Comparison of ENCODE assay signal across 10 mouse cellular contexts in genomic region chr4:151901422-151901821, GRCm38 (mm10). TPM values are rescaled to one million over a fixed set of nuclear protein-coding genes. Genes with fewer than 3 reads are reported as not detected.
A peak's percentile ranks its signal among the peaks of the same experiment; 100 is the strongest.
DNase-seq lines count a peak whose midpoint lies in the region; ATAC-seq and TF ChIP-seq lines count a peak whose summit lies in the region.
"Had no signal": no experiment of that assay in that cellular context is flagged by ENCODE, and none has a peak within 500 bp of the region (broad histone marks: within the 10 kb centered on the region; RNA-seq: fewer than 3 reads in every experiment).

No protein-coding gene starts in this region.

- no peak overlapping the region for H3K4me2 ChIP-seq in liver, embryonic 13.5 days

- H3K9ac ChIP-seq in ES-Bruce4 (ENCODE audit: low read depth, poor library complexity, severe bottlenecking), result no peak overlapping the region
- H3K9ac ChIP-seq in liver, embryonic 13.5 days, result no peak overlapping the region

- no peaks in the 10 kb centered on the region for H3K9me3 ChIP-seq in ES-Bruce4 (replicated peaks; ENCODE audit: control insufficient read depth, insufficient read depth, low read length, poor library complexity, severe bottlenecking)
- 0 out of 2 replicates have a peak, but pooled peaks cover 4% of the 10 kb centered on the region for H3K9me3 ChIP-seq in liver, embryonic 13.5 days (replicated peaks)

- H3K36me3 ChIP-seq in ES-Bruce4 (ENCODE audit: control insufficient read depth, insufficient read depth, low read length, poor library complexity, severe bottlenecking), result no peaks in the 10 kb centered on the region
- H3K36me3 ChIP-seq in liver, embryonic 13.5 days, result no peaks in the 10 kb centered on the region
- no peaks in the 10 kb centered on the region for H3K36me3 ChIP-seq in thymus, adult 2 months (ENCODE audit: control insufficient read depth, insufficient read depth, low read length)

- ATAC-seq in liver, embryonic 13.5 days (ENCODE audit: low read depth), result no peak
- no peak for ATAC-seq in megakaryocyte, adult 5-6 weeks (ENCODE audit: poor library complexity, severe bottlenecking)
- ATAC-seq: midbrain, embryonic 16.5 days had no signal

- TF ChIP-seq EP300 in ES-Bruce4 (IDR thresholded peaks at IDR 0.05; ENCODE audit: insufficient read depth, low read depth, low read length), result no peak

- 42% methylated on average over 11 of the region's 11 CpGs for WGBS in liver, embryonic 13.5 days (ENCODE audit: insufficient replicate concordance)
- 60% methylated on average over 11 of the region's 11 CpGs for WGBS in thymus, adult 2 months

- no peak overlapping the region for H3K27ac ChIP-seq in ES-Bruce4 (ENCODE audit: insufficient read depth, low read length)
- H3K27ac ChIP-seq in liver, embryonic 13.5 days, result no peak overlapping the region
- H3K27ac ChIP-seq in thymus, adult 2 months (ENCODE audit: control insufficient read depth, insufficient read depth, low read length), result no peak overlapping the region

- H3K27me3 ChIP-seq in ES-Bruce4 (ENCODE audit: control insufficient read depth, insufficient read depth, low read length, poor library complexity, severe bottlenecking), result no peaks in the 10 kb centered on the region
- H3K27me3 ChIP-seq in liver, embryonic 13.5 days, result peaks cover 8% of the 10 kb centered on the region; the same call in 1 of the 2 replicates
- H3K27me3 ChIP-seq in thymus, adult 2 months (ENCODE audit: control insufficient read depth, insufficient read depth, low read length), result no peaks in the 10 kb centered on the region

- H3K4me3 ChIP-seq in ES-Bruce4 (ENCODE audit: low read depth, low read length), result no peak overlapping the region
- H3K4me3 ChIP-seq in liver, embryonic 13.5 days (replicated peaks), result no peak overlapping the region
- H3K4me3 ChIP-seq in thymus, adult 2 months (ENCODE audit: control insufficient read depth, insufficient read depth, low read length), result no peak overlapping the region

- intact Hi-C loops in heart, postnatal 10 days (cut with DNase I), result loop anchor here (2.0 kb wide), 1 partner anchor 39 kb away; no protein-coding TSS in a partner anchor

- TF ChIP-seq POLR2A in ES-Bruce4 (IDR thresholded peaks at IDR 0.05; ENCODE audit: insufficient read depth, low read length), result no peak
- no peak for TF ChIP-seq POLR2A in brain, embryonic 14.5 days (IDR thresholded peaks at IDR 0.05; ENCODE audit: borderline replicate concordance, extremely low read depth, insufficient read depth, insufficient read length, poor library complexity, severe bottlenecking)
- TF ChIP-seq POLR2A in thymus, adult 2 months (IDR thresholded peaks at IDR 0.05; ENCODE audit: control insufficient read depth, extremely low read depth, insufficient read depth, low read length, poor library complexity), result no peak

- DNase-seq in heart, postnatal 10 days, result peak; percentile 17 to 36
- no peak for DNase-seq in heart, adult 8-10 months (ENCODE audit: low spot score)
- DNase-seq in brain, embryonic 14.5 days (ENCODE audit: low read depth), result no peak
- DNase-seq in liver, embryonic 13.5 days, result peak; percentile 22
- DNase-seq in thymus, adult 2 months, result no peak
- DNase-seq in right cerebral cortex, postnatal 25 days, result no peak
- DNase-seq: embryo, embryonic 11 days had no signal

- peaks cover 4% of the 10 kb centered on the region for H3K4me1 ChIP-seq in ES-Bruce4 (ENCODE audit: control insufficient read depth, insufficient read depth, low read length)
- peaks cover 12% of the 10 kb centered on the region for H3K4me1 ChIP-seq in liver, embryonic 13.5 days (replicated peaks)
- H3K4me1 ChIP-seq in thymus, adult 2 months (replicated peaks; ENCODE audit: control insufficient read depth, insufficient read depth, low read length), result no peaks in the 10 kb centered on the region

- peak; percentile 88 for TF ChIP-seq CTCF in ES-Bruce4 (IDR thresholded peaks at IDR 0.05; ENCODE audit: low read depth, low read length)
- TF ChIP-seq CTCF in brain, embryonic 14.5 days (IDR thresholded peaks at IDR 0.05; ENCODE audit: borderline replicate concordance, extremely low read depth, insufficient read depth, insufficient read length), result peak; percentile 6; the same call in 1 of the 2 replicates
- TF ChIP-seq CTCF in thymus, adult 2 months (IDR thresholded peaks at IDR 0.05; ENCODE audit: borderline replicate concordance, control insufficient read depth, extremely low read depth, insufficient read depth, low read length, poor library complexity), result no peak

RNA-seq across cellular contexts. Expression of gene Dnajc11, which starts 32.1 kb away (rescaled TPM):
- 100 to 1,000 TPM in 1 of 2 experiments, 10 to 100 TPM in 1; 98.5 to 107 TPM for total RNA-seq in heart, postnatal 10 days (2021)
- 100 to 1,000 TPM in 1 of 4 experiments, 10 to 100 TPM in 3; 71.2 to 111 (median 87.7) TPM for total RNA-seq in heart, adult 8-10 months (2022)
- polyA plus RNA-seq in ES-Bruce4 (2011; ENCODE audit: insufficient read depth, insufficient read length, low read depth, missing spikeins), result 89.1 and 95.3 TPM in 2 replicates
- polyA plus RNA-seq in brain, embryonic 14.5 days (2012; rRNA removed), result 84.0 and 84.3 TPM in 2 replicates
- 58.3 and 66.6 TPM in 2 replicates for polyA plus RNA-seq in liver, embryonic 13.5 days (2015; fragmentation: Nextera tagmentation; extraction: Ambion mirVana)
- total RNA-seq in megakaryocyte, adult 5-6 weeks (2015), result 18.1 and 18.5 TPM in 2 replicates
- 34.7 and 39.4 TPM in 2 replicates for total RNA-seq in megakaryocyte, adult 5-6 weeks (2017)
- 61.4 and 67.0 TPM in 2 replicates for polyA plus RNA-seq in thymus, adult 2 months (2012; rRNA removed)

RNA-seq across cellular contexts. Expression of gene Camta1, which starts 39.7 kb away (rescaled TPM):
- 100 to 1,000 TPM; 180 to 183 TPM for total RNA-seq in heart, postnatal 10 days (2021)
- total RNA-seq in heart, adult 8-10 months (2022), result 100 to 1,000 TPM; 185 to 232 (median 202) TPM
- 85.3 and 99.3 TPM in 2 replicates for polyA plus RNA-seq in ES-Bruce4 (2011; ENCODE audit: insufficient read depth, insufficient read length, low read depth, missing spikeins)
- 64.3 and 92.9 TPM in 2 replicates for polyA plus RNA-seq in brain, embryonic 14.5 days (2012; rRNA removed)
- polyA plus RNA-seq in liver, embryonic 13.5 days (2015; fragmentation: Nextera tagmentation; extraction: Ambion mirVana), result 43.6 and 47.8 TPM in 2 replicates
- total RNA-seq in megakaryocyte, adult 5-6 weeks (2015), result 65.9 and 70.2 TPM in 2 replicates
- 2.9 and 17.4 TPM in 2 replicates for total RNA-seq in megakaryocyte, adult 5-6 weeks (2017)
- 23.6 and 27.1 TPM in 2 replicates for polyA plus RNA-seq in thymus, adult 2 months (2012; rRNA removed)

Comparison
In these comparisons a context has a peak if more than half of its experiments do, and no peak if none do; other contexts are left out.
1. DNase-seq: peak in heart, postnatal 10 days (2 of 2) and liver, embryonic 13.5 days (single experiment); none in heart, adult 8-10 months (single experiment), brain, embryonic 14.5 days (single experiment), thymus, adult 2 months (single experiment) and right cerebral cortex, postnatal 25 days (single experiment).